Comparison of ENCODE assay signal across 11 mouse cellular contexts in the genomic region with DNA sequence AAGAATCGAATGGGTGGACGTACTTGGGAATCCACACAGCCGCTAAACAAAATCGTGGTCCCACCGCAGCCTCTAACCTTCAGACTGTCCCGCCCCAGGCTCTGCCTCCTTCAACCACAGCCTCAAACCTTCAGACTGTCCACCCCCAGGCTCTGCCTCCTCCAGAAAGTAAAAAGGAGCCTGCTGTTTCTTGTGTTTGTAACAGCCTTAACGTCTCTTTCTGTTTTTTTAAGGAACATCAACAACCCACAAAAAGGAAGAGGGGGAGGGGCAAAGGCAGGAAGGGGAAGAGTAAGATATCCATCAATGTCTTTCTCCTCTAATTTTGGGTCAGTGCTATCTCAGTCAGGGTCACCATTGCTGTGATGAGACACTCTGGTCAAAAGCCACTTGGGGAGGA. TPM values are rescaled to one million over a fixed set of nuclear protein-coding genes. Genes with fewer than 3 reads are reported as not detected.
DNase-seq lines count a peak whose midpoint lies in the region; ATAC-seq and TF ChIP-seq lines count a peak whose summit lies in the region.
"Had no signal": no experiment of that assay in that cellular context is flagged by ENCODE, and none has a peak within 500 bp of the region (broad histone marks: within the 10 kb centered on the region; RNA-seq: fewer than 3 reads in every experiment).

No protein-coding gene starts in this region.

- WGBS in liver, embryonic 11.5 days, result 54% methylated on average over 7 of the region's 7 CpGs
- WGBS in small intestine, adult 2 months, result 80% methylated on average over 7 of the region's 7 CpGs
- WGBS in midbrain, postnatal 0 days, result 91% methylated on average over 7 of the region's 7 CpGs

- H3K4me2 ChIP-seq in liver, embryonic 11.5 days, result peak overlapping the region; percentile 23; the same call in 1 of the 2 replicates
- no peak overlapping the region for H3K4me2 ChIP-seq in midbrain, postnatal 0 days (ENCODE audit: low read depth, low read length, poor library complexity, severe bottlenecking)
- H3K4me2 ChIP-seq: hindbrain, embryonic 13.5 days had no signal

- H3K9ac ChIP-seq in liver, embryonic 11.5 days (ENCODE audit: low read depth, low read length), result no peak overlapping the region
- no peak overlapping the region for H3K9ac ChIP-seq in midbrain, postnatal 0 days (replicated peaks; ENCODE audit: low read length, poor library complexity, severe bottlenecking)
- H3K9ac ChIP-seq: hindbrain, embryonic 13.5 days had no signal

- no peaks in the 10 kb centered on the region for H3K36me3 ChIP-seq in liver, embryonic 11.5 days (ENCODE audit: control insufficient read depth, insufficient read depth, low read length)
- no peaks in the 10 kb centered on the region for H3K36me3 ChIP-seq in small intestine, adult 2 months (ENCODE audit: control insufficient read depth, insufficient read depth, low read length)
- H3K36me3 ChIP-seq in midbrain, postnatal 0 days (ENCODE audit: insufficient read depth, low read length), result no peaks in the 10 kb centered on the region
- H3K36me3 ChIP-seq: forebrain, embryonic 10.5 days; hindbrain, embryonic 13.5 days had no signal

- intact Hi-C loops in left cerebral cortex, adult 2 months (cut with DNase I), result no loop called here

- no peak for TF ChIP-seq POLR2A in small intestine, adult 2 months (IDR thresholded peaks at IDR 0.05; ENCODE audit: low read depth, low read length)

- peak overlapping the region; percentile 49 for H3K27ac ChIP-seq in liver, embryonic 11.5 days (ENCODE audit: low read depth, low read length)
- peak overlapping the region; percentile 80 for H3K27ac ChIP-seq in small intestine, adult 2 months (ENCODE audit: insufficient read depth, low read depth, low read length)
- H3K27ac ChIP-seq in midbrain, postnatal 0 days (ENCODE audit: low read depth, low read length), result no peak overlapping the region
- no peak overlapping the region for H3K27ac ChIP-seq in left cerebral cortex, adult 2 months
- H3K27ac ChIP-seq: forebrain, embryonic 10.5 days; hindbrain, embryonic 13.5 days had no signal

- no peak for TF ChIP-seq CTCF in small intestine, adult 2 months (IDR thresholded peaks at IDR 0.05; ENCODE audit: extremely low read depth, insufficient read length, insufficient replicate concordance, low read depth, low read length)
- TF ChIP-seq CTCF in midbrain, postnatal 0 days (IDR thresholded peaks at IDR 0.05), result no peak
- TF ChIP-seq CTCF in left cerebral cortex, adult 2 months (IDR thresholded peaks at IDR 0.05), result no peak

- peaks cover 16% of the 10 kb centered on the region for H3K4me1 ChIP-seq in liver, embryonic 11.5 days (replicated peaks; ENCODE audit: control insufficient read depth, insufficient read depth, low read length)
- H3K4me1 ChIP-seq in small intestine, adult 2 months (ENCODE audit: control insufficient read depth, insufficient read depth, insufficient read length, low read length), result peaks cover 4% of the 10 kb centered on the region
- 0 out of 2 replicates have a peak, but pooled peaks cover 7% of the 10 kb centered on the region for H3K4me1 ChIP-seq in midbrain, postnatal 0 days (ENCODE audit: insufficient read depth, low read length)

- no peak overlapping the region for H3K4me3 ChIP-seq in liver, embryonic 11.5 days (ENCODE audit: low read depth, low read length)
- 0 out of 2 replicates have a peak overlapping the region, but pooled peaks have one; percentile 2 for H3K4me3 ChIP-seq in small intestine, adult 2 months (ENCODE audit: low read depth, low read length)
- H3K4me3 ChIP-seq in midbrain, postnatal 0 days (ENCODE audit: low read depth, low read length), result no peak overlapping the region
- no peak overlapping the region for H3K4me3 ChIP-seq in left cerebral cortex, adult 2 months
- H3K4me3 ChIP-seq: forebrain, embryonic 10.5 days; hindbrain, embryonic 13.5 days had no signal

- peak; percentile 7 for DNase-seq in adrenal gland, postnatal 10 days
- DNase-seq in adrenal gland, adult 18-20 months (ENCODE audit: low spot score in 2 of 2), result no peak
- DNase-seq in ES-CJ7 (ENCODE audit: low read depth, low spot score), result peak; percentile 43
- no peak for DNase-seq in liver, embryonic 11.5 days (ENCODE audit: low spot score)
- DNase-seq in midbrain, postnatal 0 days (ENCODE audit: low spot score), result no peak
- no peak for DNase-seq in left cerebral cortex, adult 2 months (ENCODE audit: extremely low spot score in 1 of 2, low spot score in 2 of 2)
- DNase-seq in cerebellum, postnatal 25 days, result no peak

- no peaks in the 10 kb centered on the region for H3K27me3 ChIP-seq in liver, embryonic 11.5 days (replicated peaks; ENCODE audit: control insufficient read depth, insufficient read depth, low read length)
- no peaks in the 10 kb centered on the region for H3K27me3 ChIP-seq in small intestine, adult 2 months (ENCODE audit: control insufficient read depth, insufficient read depth, low read length)
- H3K27me3 ChIP-seq in midbrain, postnatal 0 days (ENCODE audit: insufficient read depth, low read length), result no peaks in the 10 kb centered on the region
- H3K27me3 ChIP-seq: hindbrain, embryonic 13.5 days; megakaryocyte, embryonic 14.5 days had no signal

- no peaks in the 10 kb centered on the region for H3K9me3 ChIP-seq in liver, embryonic 11.5 days (ENCODE audit: control insufficient read depth, low read length)
- no peaks in the 10 kb centered on the region for H3K9me3 ChIP-seq in midbrain, postnatal 0 days (ENCODE audit: low read length)
- H3K9me3 ChIP-seq: forebrain, embryonic 10.5 days; hindbrain, embryonic 13.5 days had no signal

- no peak for ATAC-seq in liver, embryonic 11.5 days (replicated peaks; ENCODE audit: low FRiP score)
- no peak for ATAC-seq in midbrain, postnatal 0 days (ENCODE audit: low FRiP score)

RNA-seq across cellular contexts. Expression of a gene that starts 25.2 kb away (rescaled TPM):
- total RNA-seq in adrenal gland, postnatal 10 days (2021), result 10 to 100 TPM; 36.5 to 38.5 TPM
- 10 to 100 TPM; 48.3 to 51.5 TPM for total RNA-seq in adrenal gland, adult 18-20 months (2021)
- polyA plus RNA-seq in liver, embryonic 11.5 days (2014; fragmentation: Nextera tagmentation; extraction: Ambion mirVana), result 9.8 and 10.2 TPM in 2 replicates
- 13.3 and 24.9 TPM in 2 replicates for polyA plus RNA-seq in small intestine, adult 2 months (2012; rRNA removed)
- 33.3 and 38.7 TPM in 2 replicates for total RNA-seq in midbrain, postnatal 0 days (2014; rRNA removed)
- 4.7 and 4.9 TPM in 2 replicates for polyA plus RNA-seq in midbrain, postnatal 0 days (2015; fragmentation: Nextera tagmentation; extraction: Ambion mirVana)
- total RNA-seq in left cerebral cortex, adult 2 months (2021), result 10 to 100 TPM; 33.6 to 40.1 TPM

Comparison
In these comparisons a context has a peak if more than half of its experiments do, and no peak if none do; other contexts are left out.
1. DNase-seq: peak in adrenal gland, postnatal 10 days (single experiment) and ES-CJ7 (single experiment); none in adrenal gland, adult 18-20 months (0 of 2), liver, embryonic 11.5 days (single experiment), midbrain, postnatal 0 days (single experiment), left cerebral cortex, adult 2 months (0 of 2) and cerebellum, postnatal 25 days (0 of 2).
2. H3K27ac ChIP-seq: peak in liver, embryonic 11.5 days (single experiment) and small intestine, adult 2 months (single experiment); none in midbrain, postnatal 0 days (single experiment) and left cerebral cortex, adult 2 months (single experiment).